Mouse (Mus musculus) ovary, adult 18-20 months (tissue): ENCODE data around the gene Hif3a.

Source experiments
- DNase-seq: peaks from one replicate; pipeline ENCODE4 v3.0.0; 2022; ENCODE audit warnings: low spot score, mixed read lengths

The Hif3a gene

GRCm38 (mm10) chr7:17024814-17025504 is 37.3 kb downstream of the Hif3a start:
- DNase-seq = no peak

GRCm38 (mm10) chr7:17024141-17024540 is 38.1 kb downstream of the Hif3a start:
- DNase-seq = no peak

- no peak for DNase-seq
Observed at GRCm38 (mm10) chr7:17023701-17024100, 38.5 kb downstream of the Hif3a start.

- DNase-seq = no peak
Observed at GRCm38 (mm10) chr7:17022176-17022575, 40.1 kb downstream of the Hif3a start.

- no peak for DNase-seq
Observed at GRCm38 (mm10) chr7:17019426-17020166, 42.6 kb downstream of the Hif3a start.

GRCm38 (mm10) chr7:17017921-17018320 is 44.3 kb downstream of the Hif3a start:
- DNase-seq = no peak

- peak; percentile 92 for DNase-seq
Observed at GRCm38 (mm10) chr7:17017036-17017435, 45.2 kb downstream of the Hif3a start.

GRCm38 (mm10) chr7:17015381-17015780 is 46.8 kb downstream of the Hif3a start:
- DNase-seq = no peak

GRCm38 (mm10) chr7:17011909-17012590 is 50.2 kb downstream of the Hif3a start:
- no peak for DNase-seq

GRCm38 (mm10) chr7:17010010-17010347 is 52.2 kb downstream of the Hif3a start:
- DNase-seq = no peak

GRCm38 (mm10) chr7:17009326-17010009 is 52.8 kb downstream of the Hif3a start:
- no peak for DNase-seq

- no peak for DNase-seq
Observed at GRCm38 (mm10) chr7:17007300-17007699, 54.9 kb downstream of the Hif3a start.

- no peak for DNase-seq
Observed at GRCm38 (mm10) chr7:17004716-17005115, 57.5 kb downstream of the Hif3a start.

- DNase-seq = no peak
Observed at GRCm38 (mm10) chr7:17003230-17003960, 58.8 kb downstream of the Hif3a start.

GRCm38 (mm10) chr7:17002375-17003195 is 59.6 kb downstream of the Hif3a start:
- DNase-seq = no peak

- DNase-seq = peak; percentile 57
Observed at GRCm38 (mm10) chr7:16999650-17000049, 62.6 kb downstream of the Hif3a start.

- DNase-seq = no peak
Observed at GRCm38 (mm10) chr7:16999233-16999632, 63.0 kb downstream of the Hif3a start.

GRCm38 (mm10) chr7:16995345-16995744 is 66.9 kb downstream of the Hif3a start:
- no peak for DNase-seq

GRCm38 (mm10) chr7:16994400-16994799 is 67.8 kb downstream of the Hif3a start:
- DNase-seq = no peak

- peak; percentile 95 for DNase-seq
Observed at GRCm38 (mm10) chr7:16993651-16994399, 68.4 kb downstream of the Hif3a start.
